Mouse (Mus musculus): ENCODE results near the gene Men1.

Gene Men1

DNA sequence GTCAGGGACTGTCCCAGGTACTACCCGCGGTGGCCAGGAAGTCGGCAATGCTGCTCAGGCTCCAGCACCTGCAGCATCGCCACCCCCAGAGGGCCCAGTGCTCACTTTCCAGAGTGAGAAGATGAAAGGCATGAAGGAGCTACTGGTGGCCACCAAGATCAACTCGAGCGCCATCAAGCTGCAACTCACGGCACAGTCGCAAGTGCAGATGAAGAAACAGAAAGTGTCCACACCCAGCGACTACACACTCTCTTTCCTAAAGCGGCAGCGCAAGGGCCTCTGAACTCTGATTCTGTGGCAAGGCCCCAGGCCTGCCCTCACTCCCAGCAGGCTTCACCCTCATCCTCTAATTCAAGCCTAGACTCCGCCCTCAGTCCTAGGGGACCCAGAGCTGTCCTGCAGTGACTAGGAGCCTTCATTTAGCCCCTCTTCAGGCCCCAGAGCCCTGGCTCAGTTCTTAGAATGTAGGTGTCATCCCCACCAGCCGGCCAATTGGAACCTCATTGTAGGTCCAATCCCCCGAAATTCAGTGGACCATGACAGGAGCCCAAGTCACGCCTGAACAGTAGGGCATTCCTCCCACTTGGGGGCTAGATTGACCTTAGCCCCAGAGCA lies 5.2 kb downstream of the Men1 start:
- peak; percentile 99 for DNase-seq

- DNase-seq: peak; percentile 99
Observed at GRCm38 (mm10) chr19:6340524-6341452, 6.0 kb downstream of the Men1 start, which contains the start of gene Map4k2. Gene Map4k2 (plus strand): TSS chr19:6341135.

- DNase-seq: peak; percentile 96
Observed at GRCm38 (mm10) chr19:6341453-6342077, 6.8 kb downstream of the Men1 start.

DNA sequence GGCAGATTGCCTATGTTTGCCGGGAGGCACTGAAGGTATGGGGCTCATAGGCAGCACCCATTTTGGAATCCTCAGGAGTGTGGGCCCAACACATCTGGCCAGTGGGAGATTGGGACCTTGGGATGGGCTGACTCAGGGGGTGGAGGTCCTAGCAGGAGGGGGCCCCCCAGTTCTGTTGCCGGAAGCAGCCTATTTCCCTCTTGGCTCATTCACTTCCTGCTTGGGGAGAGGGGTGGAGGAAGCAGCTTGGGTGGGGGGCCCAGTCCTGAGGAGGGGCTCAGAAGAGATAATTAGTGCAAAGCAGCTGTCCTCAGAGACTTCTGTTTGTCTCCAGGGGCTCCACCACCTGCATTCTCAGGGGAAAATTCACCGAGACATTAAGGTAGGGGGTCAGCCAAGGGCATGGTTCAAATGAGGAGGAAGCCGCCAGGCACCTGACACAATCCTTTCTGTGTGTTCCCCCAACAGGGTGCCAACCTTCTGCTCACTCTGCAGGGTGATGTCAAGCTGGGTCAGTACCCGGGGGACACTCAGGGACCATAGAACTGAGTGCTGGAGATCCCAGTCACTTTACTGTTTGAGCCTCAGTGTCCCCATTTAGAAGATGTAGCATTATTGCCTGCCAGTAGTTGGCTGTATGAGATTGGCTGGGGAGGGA lies 7.6 kb downstream of the Men1 start:
- DNase-seq: peak; percentile 97

GRCm38 (mm10) chr19:6343066-6343925 lies 8.5 kb downstream of the Men1 start:
- DNase-seq: peak; percentile 95

GRCm38 (mm10) chr19:6343996-6344395 lies 9.2 kb downstream of the Men1 start:
- peak; percentile 95 for DNase-seq

DNA sequence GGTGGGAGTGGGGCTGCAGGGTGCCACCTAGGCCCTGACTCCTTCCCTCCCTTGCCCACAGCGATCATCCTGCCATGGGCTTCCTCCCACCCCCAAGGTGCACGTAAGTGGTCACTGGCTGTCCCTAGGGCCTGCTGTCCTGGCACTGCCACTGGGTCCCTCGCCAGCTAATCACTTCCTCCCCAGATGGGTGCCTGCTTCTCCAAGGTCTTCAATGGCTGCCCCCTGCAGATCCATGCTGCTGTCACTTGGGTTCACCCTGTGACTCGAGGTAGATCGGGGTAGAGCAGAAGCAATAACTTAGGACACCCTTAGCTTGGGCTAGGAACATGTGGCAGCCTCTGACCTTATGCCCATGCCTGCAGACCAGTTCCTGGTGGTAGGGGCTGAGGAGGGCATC lies 11.2 kb downstream of the Men1 start:
- peak; percentile 91 for DNase-seq

GRCm38 (mm10) chr19:6346661-6347060 lies 11.9 kb downstream of the Men1 start:
- DNase-seq: peak; percentile 96

DNA sequence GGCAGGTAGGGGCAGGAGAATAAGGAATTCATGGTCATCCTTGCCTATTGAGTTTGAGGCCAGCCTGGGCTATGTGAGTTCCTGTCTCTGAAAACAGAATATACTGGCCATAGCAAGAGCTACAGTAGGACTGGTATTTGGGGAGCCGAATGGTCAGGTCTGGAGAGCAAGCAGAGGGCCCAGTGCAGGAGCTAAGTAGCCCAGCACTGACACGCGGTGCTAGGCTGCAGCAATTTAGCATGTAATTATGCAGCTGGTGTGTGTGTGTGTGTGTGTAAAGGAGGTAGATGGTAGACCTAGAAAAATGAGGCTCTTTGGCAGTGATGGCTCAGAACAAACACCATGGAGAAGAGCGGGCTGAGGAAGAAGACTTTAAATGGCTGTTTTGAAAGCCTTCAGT lies 12.8 kb downstream of the Men1 start:
- peak; percentile 83 for DNase-seq

GRCm38 (mm10) chr19:6348717-6349116 lies 13.9 kb downstream of the Men1 start:
- DNase-seq: peak; percentile 90

- peak; percentile 97 for DNase-seq
Observed at GRCm38 (mm10) chr19:6349215-6349983, 14.6 kb downstream of the Men1 start.

- peak; percentile 90 for DNase-seq
Observed at GRCm38 (mm10) chr19:6351431-6352106, 16.8 kb downstream of the Men1 start.

- no peak for DNase-seq
Observed at GRCm38 (mm10) chr19:6352107-6352505, 17.3 kb downstream of the Men1 start.

- peak; percentile 91 for DNase-seq
Observed at GRCm38 (mm10) chr19:6354030-6354429, 19.3 kb downstream of the Men1 start.

DNA sequence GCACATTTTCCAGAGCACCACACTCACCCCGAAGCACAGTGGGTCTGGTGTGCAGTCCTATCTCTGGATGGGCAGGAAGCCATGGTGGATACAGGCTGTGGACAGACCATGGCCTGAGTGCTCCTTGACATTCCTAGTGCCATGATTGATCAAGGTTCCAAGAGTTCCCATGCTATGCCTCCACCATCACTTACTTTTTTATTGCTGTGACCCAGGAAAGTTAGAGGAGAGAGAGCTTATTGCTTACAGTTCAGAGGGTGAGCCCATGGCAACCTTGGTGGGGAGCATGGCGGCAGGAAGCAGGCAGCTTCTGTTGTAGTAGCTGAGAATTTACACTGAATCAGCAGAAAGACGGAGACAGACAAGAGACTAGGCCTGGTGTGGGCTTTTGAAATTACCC lies 26.5 kb downstream of the Men1 start:
- peak; percentile 90 for DNase-seq

- no peak for DNase-seq
Observed at GRCm38 (mm10) chr19:6363091-6363410, 28.3 kb downstream of the Men1 start.

- DNase-seq: peak; percentile 100
Observed at GRCm38 (mm10) chr19:6363411-6364240, 28.8 kb downstream of the Men1 start, which contains the start of gene Sf1. Gene Sf1 (plus strand): TSS chr19:6363690.

GRCm38 (mm10) chr19:6364317-6364725 lies 29.5 kb downstream of the Men1 start:
- peak; percentile 99 for DNase-seq

DNA sequence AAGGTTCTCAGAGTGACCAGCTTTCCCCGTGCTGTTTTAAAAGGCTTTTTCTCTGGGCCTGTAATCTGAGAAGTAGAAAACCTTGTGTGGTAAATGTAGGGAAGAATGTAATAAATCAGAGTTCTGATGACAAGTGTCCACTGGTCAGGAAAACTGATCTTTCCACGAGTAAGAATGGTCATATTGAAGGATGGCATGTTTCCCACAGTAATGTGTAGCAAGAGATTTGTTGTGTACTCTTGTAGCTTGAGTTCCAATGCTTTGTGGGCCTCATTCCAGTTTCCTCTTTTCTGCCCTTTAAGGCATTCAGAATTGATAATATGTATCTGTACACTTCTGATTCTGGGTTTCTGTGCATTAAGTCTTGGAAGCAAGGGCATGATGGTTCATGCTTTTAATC lies 30.1 kb downstream of the Men1 start:
- DNase-seq: no peak

GRCm38 (mm10) chr19:6370175-6370574 lies 35.4 kb downstream of the Men1 start:
- no peak for DNase-seq
